Mouse (Mus musculus): ENCODE data around the gene Tmem209. TPM values are rescaled to one million over a fixed set of nuclear protein-coding genes. Genes with fewer than 3 reads are reported as not detected.

Gene Tmem209
- total RNA-seq (2014; rRNA removed) (44.4 and 49.8 TPM in 2 replicates), polyA plus RNA-seq (2015; fragmentation: Nextera tagmentation; extraction: Ambion mirVana) (19.7 and 24.2 TPM in 2 replicates)

DNA sequence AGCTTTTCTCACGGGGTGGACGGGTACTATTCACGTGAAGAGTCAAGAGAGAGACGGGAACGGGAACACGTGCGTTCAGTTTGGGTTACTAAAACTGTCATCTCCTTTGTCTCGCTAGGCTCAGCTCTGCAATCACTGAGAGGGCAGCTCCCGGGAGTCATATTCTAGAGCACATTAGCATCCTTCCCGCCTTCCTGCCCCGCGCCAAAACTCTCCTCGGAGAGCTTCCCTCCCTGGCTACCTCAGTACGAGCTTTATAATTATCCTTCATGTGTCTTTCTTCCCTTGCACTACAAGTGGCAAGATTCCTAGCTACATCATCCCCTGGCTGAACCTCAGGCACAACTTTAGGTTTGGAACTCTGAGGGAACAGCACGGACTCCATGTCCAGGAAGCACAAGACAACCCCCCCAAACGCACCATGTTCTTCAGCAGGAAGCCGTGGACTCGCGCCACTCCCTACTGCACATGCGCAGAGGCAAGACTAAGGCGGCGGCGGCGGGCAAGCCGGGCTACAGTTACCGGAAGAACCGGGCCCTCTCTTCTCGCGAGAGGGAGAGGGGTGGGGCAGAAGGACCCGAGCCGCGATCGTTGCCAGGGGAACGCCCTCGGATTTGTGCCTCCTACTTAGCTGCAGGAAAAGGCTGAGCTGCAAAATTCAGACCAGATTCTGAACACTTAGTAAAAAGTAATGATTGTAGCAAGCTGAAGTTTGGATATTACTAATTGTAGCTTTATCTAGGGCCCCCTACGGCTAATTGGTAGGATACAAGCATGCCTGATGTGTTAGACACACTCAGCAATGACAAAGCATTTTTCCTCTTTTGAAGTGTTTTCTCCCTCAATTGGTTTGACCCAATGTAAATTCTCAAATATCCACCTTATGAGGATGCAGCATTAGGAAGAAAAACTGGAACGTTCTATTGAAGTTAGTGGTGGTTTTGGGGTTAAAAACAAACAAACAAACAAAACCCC lies at the start of gene Tmem209, which contains the start of gene Ssmem1:
TSS of gene Tmem209 (minus strand) at position 519 of the 975 bp plus-strand sequence.
TSS of gene Ssmem1 (plus strand) at position 585 of the 975 bp plus-strand sequence.
- TF ChIP-seq CTCF (IDR thresholded peaks at IDR 0.05; ENCODE audit: low read depth): no peak; the same call in 1 of the 2 replicates
- Histone ChIP-seq H3K27me3 (ENCODE audit: insufficient read depth, low read length) (no peaks in the 10 kb centered on the region), H3K4me3 (ENCODE audit: low read depth, low read length) (peak within 1 kb of the TSS; percentile 49), H3K36me3 (ENCODE audit: insufficient read depth) (peaks cover 6% of the 10 kb centered on the region; the same call in 1 of the 2 replicates), H3K4me1 (ENCODE audit: insufficient read depth) (peaks cover 12% of the 10 kb centered on the region; the same call in 1 of the 2 replicates), H3K4me2 (ENCODE audit: low read depth) (peak within 1 kb of the TSS; percentile 81), H3K9me3 (ENCODE audit: low read length) (no peaks in the 10 kb centered on the region), H3K9ac (peak within 1 kb of the TSS; percentile 77), H3K27ac (ENCODE audit: low read depth, low read length) (peak within 1 kb of the TSS; percentile 95)
- WGBS: 1% methylated on average over 37 of the region's 37 CpGs
- DNase-seq (peak; percentile 99), ATAC-seq (peak; percentile 100)

DNA sequence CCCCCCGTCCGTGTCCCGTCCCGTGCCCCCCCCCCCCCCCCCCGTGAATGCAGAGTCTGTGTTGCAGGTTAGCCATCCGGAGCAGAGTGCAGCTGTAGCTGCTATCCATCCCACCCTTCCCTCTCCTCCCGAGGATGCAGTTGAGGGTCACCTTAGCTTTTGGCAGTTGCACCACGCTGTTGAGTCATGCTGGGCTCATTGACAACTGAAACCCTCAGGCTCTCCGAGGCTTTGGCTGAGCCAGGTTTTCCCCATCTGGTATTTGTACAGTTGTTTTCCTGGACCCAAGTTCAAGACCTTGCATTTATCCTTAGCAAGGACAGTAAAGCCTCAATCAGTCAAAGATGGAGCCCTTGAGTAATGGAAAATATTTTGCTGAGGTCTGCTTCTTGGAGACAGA lies 46.5 kb upstream of the Tmem209 start:
- no peak overlapping the region for H3K4me2 ChIP-seq (ENCODE audit: low read depth)
- peaks cover 17% of the 10 kb centered on the region; the same call in 1 of the 2 replicates for H3K4me1 ChIP-seq (ENCODE audit: insufficient read depth)
- no peak overlapping the region for H3K27ac ChIP-seq (ENCODE audit: low read depth, low read length)
- 25% methylated on average over 5 of the region's 9 CpGs for WGBS
- H3K9me3 ChIP-seq (ENCODE audit: low read length): no peaks in the 10 kb centered on the region
- no peak overlapping the region for H3K4me3 ChIP-seq (ENCODE audit: low read depth, low read length)
- TF ChIP-seq CTCF (IDR thresholded peaks at IDR 0.05; ENCODE audit: low read depth): no peak
- ATAC-seq (no peak), DNase-seq (no peak)
- no peak overlapping the region for H3K9ac ChIP-seq
- no peaks in the 10 kb centered on the region for H3K36me3 ChIP-seq (ENCODE audit: insufficient read depth)
- H3K27me3 ChIP-seq (ENCODE audit: insufficient read depth, low read length): no peaks in the 10 kb centered on the region

DNA sequence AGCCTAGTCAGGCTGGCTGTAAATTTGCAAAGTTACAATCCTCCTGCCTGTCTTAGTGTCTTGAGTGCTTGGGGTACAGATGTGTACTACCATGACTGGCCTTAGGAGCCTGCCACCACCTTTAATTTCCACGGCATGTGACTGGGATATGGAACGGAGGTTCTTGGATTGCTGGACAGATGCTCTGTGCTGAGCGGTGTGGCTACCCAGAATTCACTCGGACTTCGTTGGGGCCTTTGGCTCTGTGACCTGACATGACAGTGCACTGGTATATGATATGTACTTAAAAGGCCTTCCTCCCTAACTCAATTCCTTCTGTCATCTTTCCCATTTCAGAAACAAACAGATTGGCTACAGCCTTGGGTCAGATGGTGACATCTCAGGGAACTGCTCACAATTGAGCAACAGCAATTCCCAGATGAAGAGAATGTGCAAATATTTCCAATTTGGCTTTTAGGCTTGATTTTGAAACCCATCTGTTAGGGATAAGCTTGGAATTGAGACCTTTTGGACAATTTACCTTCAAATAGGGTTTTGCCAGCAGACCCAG lies 45.1 kb upstream of the Tmem209 start:
- 90% methylated on average over 5 of the region's 5 CpGs for WGBS
- H3K4me1 ChIP-seq (ENCODE audit: insufficient read depth): peaks cover 19% of the 10 kb centered on the region; the same call in 1 of the 2 replicates
- H3K27me3 ChIP-seq (ENCODE audit: insufficient read depth, low read length): no peaks in the 10 kb centered on the region
- ATAC-seq (no peak), DNase-seq (no peak)
- H3K9me3 ChIP-seq (ENCODE audit: low read length): no peaks in the 10 kb centered on the region
- H3K4me2 ChIP-seq (ENCODE audit: low read depth): no peak overlapping the region
- no peak overlapping the region for H3K27ac ChIP-seq (ENCODE audit: low read depth, low read length)
- H3K4me3 ChIP-seq (ENCODE audit: low read depth, low read length): no peak overlapping the region
- TF ChIP-seq CTCF (IDR thresholded peaks at IDR 0.05; ENCODE audit: low read depth): no peak
- no peaks in the 10 kb centered on the region for H3K36me3 ChIP-seq (ENCODE audit: insufficient read depth)
- no peak overlapping the region for H3K9ac ChIP-seq

DNA sequence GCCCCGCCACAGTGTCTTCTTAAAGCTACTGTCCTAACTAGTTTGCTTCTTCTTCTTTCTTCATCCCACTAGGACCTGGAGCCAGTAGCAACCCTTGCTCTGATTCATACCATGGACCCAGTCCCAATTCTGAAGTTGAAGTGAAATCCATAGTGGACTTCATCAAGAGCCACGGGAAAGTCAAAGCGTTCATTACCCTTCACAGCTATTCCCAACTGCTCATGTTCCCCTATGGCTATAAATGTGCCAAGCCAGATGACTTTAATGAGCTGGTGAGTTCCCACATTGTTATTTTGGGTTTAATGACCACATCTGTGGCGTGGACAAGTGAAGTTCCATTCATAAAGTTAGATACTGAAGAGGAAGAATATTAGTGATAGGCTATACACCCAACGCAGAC lies 44.5 kb upstream of the Tmem209 start:
- 87% methylated on average over 5 of the region's 5 CpGs for WGBS
- TF ChIP-seq CTCF (IDR thresholded peaks at IDR 0.05; ENCODE audit: low read depth): no peak
- Histone ChIP-seq H3K27ac (ENCODE audit: low read depth, low read length) (no peak overlapping the region), H3K27me3 (ENCODE audit: insufficient read depth, low read length) (no peaks in the 10 kb centered on the region), H3K4me3 (ENCODE audit: low read depth, low read length) (no peak overlapping the region), H3K4me2 (ENCODE audit: low read depth) (no peak overlapping the region), H3K36me3 (ENCODE audit: insufficient read depth) (no peaks in the 10 kb centered on the region), H3K9ac (no peak overlapping the region), H3K4me1 (ENCODE audit: insufficient read depth) (peaks cover 21% of the 10 kb centered on the region; the same call in 1 of the 2 replicates), H3K9me3 (ENCODE audit: low read length) (no peaks in the 10 kb centered on the region)
- DNase-seq (no peak), ATAC-seq (no peak)

DNA sequence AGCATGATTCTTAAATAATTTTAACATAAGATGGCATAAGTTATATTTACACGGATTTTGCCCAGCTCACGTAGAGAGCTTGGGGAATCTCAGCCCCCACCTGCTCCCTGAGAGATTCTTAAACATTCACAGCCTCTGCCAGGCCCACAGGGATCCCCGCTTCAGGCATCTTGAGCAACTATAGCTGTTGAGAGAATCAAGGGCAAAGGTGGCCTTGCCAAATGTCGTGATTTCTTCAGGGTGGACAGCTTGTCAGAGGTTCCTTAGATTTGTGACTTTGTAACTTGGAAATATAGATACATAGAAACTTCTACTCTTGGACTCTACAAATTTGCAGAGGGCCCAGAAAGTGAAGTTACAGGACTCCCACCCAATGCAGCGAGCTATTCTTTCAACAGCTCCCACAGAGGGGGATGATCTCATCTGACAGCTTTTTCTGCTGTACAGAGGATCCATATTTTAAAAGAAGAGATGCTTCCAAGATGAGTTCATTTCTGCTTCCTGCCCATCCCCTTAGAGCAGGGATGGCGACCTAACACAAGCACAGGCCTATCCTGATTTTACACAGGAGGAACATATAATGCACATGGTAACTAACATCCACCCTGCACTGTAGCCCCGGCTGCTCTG lies 43.9 kb upstream of the Tmem209 start:
- no peak overlapping the region for H3K9ac ChIP-seq
- no peaks in the 10 kb centered on the region for H3K36me3 ChIP-seq (ENCODE audit: insufficient read depth)
- no peaks in the 10 kb centered on the region for H3K9me3 ChIP-seq (ENCODE audit: low read length)
- DNase-seq: no peak
- no peak overlapping the region for H3K4me2 ChIP-seq (ENCODE audit: low read depth)
- 70% methylated on average over 7 of the region's 7 CpGs for WGBS
- TF ChIP-seq CTCF (IDR thresholded peaks at IDR 0.05; ENCODE audit: low read depth): no peak
- no peak overlapping the region for H3K27ac ChIP-seq (ENCODE audit: low read depth, low read length)
- no peak overlapping the region for H3K4me3 ChIP-seq (ENCODE audit: low read depth, low read length)
- ATAC-seq: no peak
- peaks cover 25% of the 10 kb centered on the region for H3K4me1 ChIP-seq (ENCODE audit: insufficient read depth)
- H3K27me3 ChIP-seq (ENCODE audit: insufficient read depth, low read length): no peaks in the 10 kb centered on the region

DNA sequence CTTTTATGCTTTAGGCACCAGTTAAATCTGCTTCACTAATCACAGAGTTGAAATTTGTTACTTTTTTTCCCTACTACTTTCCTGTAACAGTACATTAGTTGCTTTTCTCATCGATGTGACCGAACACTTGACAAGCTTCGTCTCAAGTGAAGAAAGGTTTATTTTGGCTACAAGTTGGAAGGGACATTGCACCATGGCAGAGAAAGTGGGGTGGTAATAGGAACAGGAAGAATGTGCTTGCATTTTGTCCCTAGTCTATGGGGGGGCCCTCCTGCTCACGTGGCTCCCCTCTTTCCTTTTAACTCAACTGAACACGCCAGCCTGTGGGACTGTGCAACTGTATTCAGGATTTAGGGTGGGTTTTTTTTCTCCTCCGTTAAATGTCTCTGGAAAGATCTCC lies 43.0 kb upstream of the Tmem209 start:
- Histone ChIP-seq H3K9me3 (ENCODE audit: low read length) (no peaks in the 10 kb centered on the region), H3K4me2 (ENCODE audit: low read depth) (0 out of 2 replicates have a peak overlapping the region, but pooled peaks have one; percentile 64), H3K4me1 (ENCODE audit: insufficient read depth) (peaks cover 31% of the 10 kb centered on the region), H3K27ac (ENCODE audit: low read depth, low read length) (peak overlapping the region; percentile 41; the same call in 1 of the 2 replicates), H3K36me3 (ENCODE audit: insufficient read depth) (no peaks in the 10 kb centered on the region), H3K4me3 (ENCODE audit: low read depth, low read length) (no peak overlapping the region), H3K27me3 (ENCODE audit: insufficient read depth, low read length) (no peaks in the 10 kb centered on the region), H3K9ac (no peak overlapping the region)
- TF ChIP-seq CTCF (IDR thresholded peaks at IDR 0.05; ENCODE audit: low read depth): no peak
- 28% methylated on average over 6 of the region's 6 CpGs for WGBS
- DNase-seq (no peak), ATAC-seq (no peak)

Data from forebrain, postnatal 0 days (tissue).